Mouse (Mus musculus): Measurements from ENCODE around the gene Prkd2. TPM values are rescaled to one million over a fixed set of nuclear protein-coding genes. Genes with fewer than 3 reads are reported as not detected.
A peak's percentile ranks its signal among the peaks of the same experiment; 100 is the strongest.

Gene Prkd2
- polyA plus RNA-seq, 1 experiment from 2014 or later, result 12.6 TPM

DNA sequence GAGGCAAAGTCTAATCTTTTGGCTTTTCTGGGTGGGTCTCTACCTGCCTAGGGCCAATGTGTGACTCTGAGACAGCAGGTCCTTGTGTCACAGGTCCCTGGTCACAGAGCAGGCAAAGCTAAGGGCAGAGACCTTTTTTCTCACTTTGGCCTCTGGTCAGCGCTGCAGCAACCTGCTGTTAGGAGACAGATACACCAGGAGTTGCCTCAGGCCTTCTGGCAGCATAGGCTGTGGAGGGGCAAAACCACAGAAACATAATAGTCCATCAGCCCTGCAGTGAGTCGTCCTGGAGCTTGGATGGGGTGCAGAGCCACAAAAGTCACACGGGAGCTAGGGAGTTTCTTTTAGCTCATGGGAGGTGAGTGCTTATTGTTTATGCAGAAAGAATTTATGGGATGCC lies 76.0 kb downstream of the Prkd2 start:
- Histone ChIP-seq H3K36me3 (peaks cover 77% of the 10 kb centered on the region), H3K27me3 (ENCODE audit: insufficient read depth, poor library complexity, severe bottlenecking) (no peaks in the 10 kb centered on the region), H3K4me3 (no peak overlapping the region), H3K9me3 (no peaks in the 10 kb centered on the region), H3K4me1 (replicated peaks) (peaks cover 62% of the 10 kb centered on the region), H3K27ac (no peak overlapping the region)
- no peak for DNase-seq (ENCODE audit: low spot score)
- WGBS, result 86% methylated on average over 3 of the region's 3 CpGs

DNA sequence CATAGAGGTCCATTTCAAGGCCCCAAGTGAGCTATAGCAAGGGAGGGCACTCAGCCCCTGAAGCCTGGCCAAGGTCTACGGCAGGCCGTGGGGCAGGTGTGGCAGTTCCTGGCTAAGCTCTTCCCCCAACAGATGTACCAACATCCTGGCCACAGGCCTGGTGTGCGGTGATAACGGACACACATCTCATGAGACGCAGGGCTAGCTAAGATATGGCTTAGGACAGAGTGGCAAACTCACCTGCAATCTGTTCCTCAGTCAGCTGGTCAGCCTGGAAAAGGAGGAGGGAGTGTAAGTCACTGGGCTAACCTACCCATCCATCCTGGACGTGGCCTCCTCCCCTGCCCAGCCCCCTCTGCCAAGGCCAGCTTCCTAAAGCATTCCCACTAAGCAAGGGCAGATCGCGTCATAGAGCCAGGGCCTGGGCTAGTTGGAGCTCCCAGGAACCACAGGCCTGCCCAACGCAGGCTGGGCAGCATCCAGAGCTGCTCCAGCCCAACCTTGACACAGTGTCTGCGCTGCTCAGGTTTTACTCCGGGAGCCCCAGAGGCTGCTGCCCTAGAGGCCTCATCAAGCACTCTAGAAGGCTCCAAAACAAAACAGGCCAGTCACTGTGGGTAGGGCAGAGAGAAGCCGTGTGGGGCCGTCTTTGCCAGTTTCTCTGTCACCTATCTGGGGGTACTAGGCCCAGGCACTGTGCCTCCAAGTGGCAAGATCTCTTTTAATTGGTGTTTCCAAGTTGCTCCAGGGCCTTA lies 76.9 kb downstream of the Prkd2 start:
- Histone ChIP-seq H3K27ac (peak overlapping the region; percentile 63), H3K4me3 (peak overlapping the region; percentile 9; the same call in 1 of the 2 replicates), H3K9me3 (no peaks in the 10 kb centered on the region), H3K4me1 (replicated peaks) (peaks cover 62% of the 10 kb centered on the region), H3K27me3 (ENCODE audit: insufficient read depth, poor library complexity, severe bottlenecking) (no peaks in the 10 kb centered on the region), H3K36me3 (peaks cover 68% of the 10 kb centered on the region)
- 90% methylated on average over 13 of the region's 13 CpGs for whole genome bisulfite sequencing
- no peak for DNase-seq (ENCODE audit: low spot score)

Other genes starting within 250 kb of the Prkd2 start
- gene Arhgap35, start 227.9 kb upstream of the Prkd2 start, polyA plus RNA-seq (2016; fragmentation: Nextera tagmentation; extraction: Ambion mirVana), result 28.0 and 29.6 TPM in 2 replicates
- not detected in 2 replicates for gene Ceacam15, start 167.2 kb upstream of the Prkd2 start, polyA plus RNA-seq (2016; fragmentation: Nextera tagmentation; extraction: Ambion mirVana)
- gene Ceacam9, start 121.0 kb upstream of the Prkd2 start, polyA plus RNA-seq (2016; fragmentation: Nextera tagmentation; extraction: Ambion mirVana), result not detected in 2 replicates
- 277 and 316 TPM in 2 replicates for gene Ap2s1, start 104.5 kb upstream of the Prkd2 start, polyA plus RNA-seq (2016; fragmentation: Nextera tagmentation; extraction: Ambion mirVana)
- gene Slc1a5, start 61.6 kb upstream of the Prkd2 start, polyA plus RNA-seq (2016; fragmentation: Nextera tagmentation; extraction: Ambion mirVana), result 28.8 and 31.6 TPM in 2 replicates
- 120 and 153 TPM in 2 replicates for gene Strn4, start 27.0 kb upstream of the Prkd2 start, polyA plus RNA-seq (2016; fragmentation: Nextera tagmentation; extraction: Ambion mirVana)
- 29.3 TPM in 2 replicates for gene Fkrp, start 26.2 kb upstream of the Prkd2 start, polyA plus RNA-seq (2016; fragmentation: Nextera tagmentation; extraction: Ambion mirVana)
- 3.2 and 4.9 TPM in 2 replicates for gene Dact3, start 32.4 kb downstream of the Prkd2 start, polyA plus RNA-seq (2016; fragmentation: Nextera tagmentation; extraction: Ambion mirVana)
- 7.1 and 9.0 TPM in 2 replicates for gene Gng8, start 48.9 kb downstream of the Prkd2 start, polyA plus RNA-seq (2016; fragmentation: Nextera tagmentation; extraction: Ambion mirVana)
- 0.77 and 1.5 TPM in 2 replicates for gene Ptgir, start 63.6 kb downstream of the Prkd2 start, polyA plus RNA-seq (2016; fragmentation: Nextera tagmentation; extraction: Ambion mirVana)
- gene Calm3, start 81.2 kb downstream of the Prkd2 start, polyA plus RNA-seq (2016; fragmentation: Nextera tagmentation; extraction: Ambion mirVana), result 170 and 245 TPM in 2 replicates
- gene Pnmal2, start 101.8 kb downstream of the Prkd2 start, polyA plus RNA-seq (2016; fragmentation: Nextera tagmentation; extraction: Ambion mirVana), result 4.0 and 12.2 TPM in 2 replicates
- 5.8 and 12.7 TPM in 2 replicates for gene Pnmal1, start 116.8 kb downstream of the Prkd2 start, polyA plus RNA-seq (2016; fragmentation: Nextera tagmentation; extraction: Ambion mirVana)
- 0.91 and 0.93 TPM in 2 replicates for gene Gm42372, start 140.2 kb downstream of the Prkd2 start, polyA plus RNA-seq (2016; fragmentation: Nextera tagmentation; extraction: Ambion mirVana)
- gene Ccdc8, start 149.8 kb downstream of the Prkd2 start, polyA plus RNA-seq (2016; fragmentation: Nextera tagmentation; extraction: Ambion mirVana), result 7.3 and 13.5 TPM in 2 replicates
- 126 and 136 TPM in 2 replicates for gene Ppp5c, start 185.0 kb downstream of the Prkd2 start, polyA plus RNA-seq (2016; fragmentation: Nextera tagmentation; extraction: Ambion mirVana)
- 4.8 and 5.6 TPM in 2 replicates for gene Hif3a, start 219.5 kb downstream of the Prkd2 start, polyA plus RNA-seq (2016; fragmentation: Nextera tagmentation; extraction: Ambion mirVana)
- 0.07 and 0.20 TPM in 2 replicates for gene Psg16, start 231.1 kb downstream of the Prkd2 start, polyA plus RNA-seq (2016; fragmentation: Nextera tagmentation; extraction: Ambion mirVana)

All from hindbrain, embryonic 10.5 days (tissue).